Mouse (Mus musculus) CH12.LX (cell line): Measurements from ENCODE around the gene Hspa5. TPM values are rescaled to one million over a fixed set of nuclear protein-coding genes. Genes with fewer than 3 reads are reported as not detected.
"Not testable (repeated sequence)": the region's sequence is repeated elsewhere in the genome, so short reads cannot be mapped to it uniquely, and the experiment has no call there.

Experiments
- DNase-seq: peaks from one replicate; pipeline ENCODE4 v3.0.0-alpha.2; 2013; ENCODE audit errors: extremely low read depth
- H3K27ac ChIP-seq: 2 replicates; pipeline ENCODE4 v1.5.1; 2012; ENCODE audit warnings: low read depth, mild to moderate bottlenecking, control low read depth, moderate library complexity; ENCODE audit not compliant: insufficient read depth
- H3K27me3 ChIP-seq: replicated peaks from 2 replicates; pipeline ENCODE3; 2012; ENCODE audit warnings: inconsistent platforms
- H3K36me3 ChIP-seq, 2 experiments: replicated peaks in 1 of 2; 2 replicates each; pipeline versions ENCODE3 to v1.6.1; 2012; ENCODE audit warnings: inconsistent platforms in 1 of 2, low read length in 1 of 2, mild to moderate bottlenecking in 1 of 2, mixed read lengths in 1 of 2, moderate library complexity in 1 of 2; ENCODE audit not compliant: control insufficient read depth in 1 of 2, insufficient read depth in 1 of 2
- H3K4me1 ChIP-seq, 2 experiments: 2 replicates each; pipeline ENCODE4 v1.6.1; 2012; ENCODE audit warnings: inconsistent platforms in 1 of 2, moderate library complexity in 1 of 2; ENCODE audit not compliant: insufficient read depth in 2 of 2, control insufficient read depth in 1 of 2
- H3K4me2 ChIP-seq: 2 replicates; pipeline ENCODE4 v1.6.1; 2012; ENCODE audit warnings: low read depth, mild to moderate bottlenecking, control low read depth; ENCODE audit not compliant: poor library complexity, insufficient read depth, severe bottlenecking
- H3K4me3 ChIP-seq, 3 experiments: fragments of 150-350 bp in 1 of 3; sonication (generic) in 1 of 3; replicated peaks in 1 of 3; 2 replicates each; pipeline versions ENCODE3 to v1.5.1; 2011 to 2012; ENCODE audit warnings: low read depth in 2 of 3, low read length in 2 of 3, mild to moderate bottlenecking in 2 of 3, moderate library complexity in 2 of 3, control low read depth in 1 of 3, improper control_type of control experiment in 1 of 3, inconsistent platforms in 1 of 3, mixed read lengths in 1 of 3; ENCODE audit not compliant: poor library complexity in 1 of 3
- H3K79me2 ChIP-seq: replicated peaks from 2 replicates; pipeline ENCODE4 v1.6.1; 2012; ENCODE audit warnings: mild to moderate bottlenecking, moderate library complexity; ENCODE audit not compliant: control insufficient read depth, poor library complexity, insufficient read depth, severe bottlenecking; ENCODE audit errors: extremely low read depth
- H3K9ac ChIP-seq: 2 replicates; pipeline ENCODE4 v1.6.1; 2012; ENCODE audit warnings: low read depth, mild to moderate bottlenecking, control low read depth, moderate library complexity; ENCODE audit not compliant: insufficient read depth
- H3K9me3 ChIP-seq: replicated peaks from 2 replicates; pipeline ENCODE3; 2012; ENCODE audit warnings: low read length, inconsistent platforms, mixed read lengths
- BHLHE40 ChIP-seq: IDR thresholded peaks from 2 replicates; pipeline ENCODE4 v1.6.1; 2011; ENCODE audit warnings: mild to moderate bottlenecking, low read depth, low read length, improper control_type of control experiment
- CHD1 ChIP-seq: IDR thresholded peaks from 2 replicates; pipeline ENCODE4 v1.6.1; 2012; ENCODE audit warnings: low read depth, low read length, improper control_type of control experiment, inconsistent platforms
- CHD2 ChIP-seq: IDR thresholded peaks from 2 replicates; pipeline ENCODE4 v1.6.1; 2011; ENCODE audit warnings: low read length, improper control_type of control experiment
- CTCF ChIP-seq, 2 experiments: IDR thresholded peaks in 1 of 2; conservative IDR thresholded peaks in 1 of 2; 2 replicates each; pipeline ENCODE4 v1.5.1; 2011 to 2012; ENCODE audit warnings: low read depth in 2 of 2, low read length in 2 of 2, improper control_type of control experiment in 1 of 2, inconsistent platforms in 1 of 2, mild to moderate bottlenecking in 1 of 2, moderate library complexity in 1 of 2
- E2F4 ChIP-seq: IDR thresholded peaks from 2 replicates; pipeline ENCODE4 v1.6.1; 2011; ENCODE audit warnings: low read depth, low read length, improper control_type of control experiment; ENCODE audit not compliant: insufficient replicate concordance
- ELF1 ChIP-seq: IDR thresholded peaks from 2 replicates; pipeline ENCODE4 v1.6.1; 2014; ENCODE audit warnings: low read depth, mild to moderate bottlenecking, inconsistent platforms, low read length, improper control_type of control experiment
- EP300 ChIP-seq: IDR thresholded peaks from 2 replicates; pipeline ENCODE4 v1.6.1; 2011; ENCODE audit warnings: low read length, improper control_type of control experiment
- ETS1 ChIP-seq: conservative IDR thresholded peaks from 2 replicates; pipeline ENCODE4 v1.6.1; 2012; ENCODE audit warnings: low read depth, mild to moderate bottlenecking, inconsistent platforms, low read length, improper control_type of control experiment, moderate library complexity
- GABPA ChIP-seq: IDR thresholded peaks from 2 replicates; pipeline ENCODE4 v1.6.1; 2012; ENCODE audit warnings: low read depth, low read length, improper control_type of control experiment, inconsistent platforms; ENCODE audit not compliant: insufficient replicate concordance
- HCFC1 ChIP-seq: IDR thresholded peaks from 2 replicates; pipeline ENCODE4 v1.6.1; 2012; ENCODE audit warnings: low read depth, mild to moderate bottlenecking, inconsistent platforms, low read length, improper control_type of control experiment
- JUND ChIP-seq: conservative IDR thresholded peaks from 2 replicates; pipeline ENCODE4 v1.6.1; 2011; ENCODE audit warnings: low read depth, low read length, improper control_type of control experiment
- KAT2A ChIP-seq: IDR thresholded peaks from 2 replicates; pipeline ENCODE4 v1.6.1; 2012; ENCODE audit warnings: low read length, improper control_type of control experiment, inconsistent platforms; ENCODE audit not compliant: insufficient replicate concordance
- MAX ChIP-seq: IDR thresholded peaks from 2 replicates; pipeline ENCODE4 v1.6.1; 2011; ENCODE audit warnings: low read length, improper control_type of control experiment
- MXI1 ChIP-seq: IDR thresholded peaks from 2 replicates; pipeline ENCODE4 v1.6.1; 2011; ENCODE audit warnings: mild to moderate bottlenecking, low read depth, low read length, improper control_type of control experiment
- MYC ChIP-seq: IDR thresholded peaks from 2 replicates; pipeline ENCODE4 v1.6.1; 2011; ENCODE audit warnings: low read depth, mild to moderate bottlenecking, improper control_type of control experiment, low read length
- NELFE ChIP-seq: IDR thresholded peaks from 2 replicates; pipeline ENCODE4 v1.6.1; 2011; ENCODE audit warnings: low read depth, low read length, improper control_type of control experiment
- PAX5 ChIP-seq: IDR thresholded peaks from 2 replicates; pipeline ENCODE4 v1.6.1; 2012; ENCODE audit warnings: low read length, inconsistent platforms, mixed read lengths
- POLR2AphosphoS2 ChIP-seq: IDR thresholded peaks from 2 replicates; pipeline ENCODE4 v1.6.1; 2011; ENCODE audit warnings: low read depth, low read length, improper control_type of control experiment
- RAD21 ChIP-seq: IDR thresholded peaks from 2 replicates; pipeline ENCODE4 v1.6.1; 2011; ENCODE audit warnings: low read depth, mild to moderate bottlenecking, low read length, improper control_type of control experiment, moderate library complexity
- SIN3A ChIP-seq: IDR thresholded peaks from 2 replicates; pipeline ENCODE4 v1.6.1; 2012; ENCODE audit warnings: low read length, improper control_type of control experiment, inconsistent platforms
- TBP ChIP-seq: conservative IDR thresholded peaks from 2 replicates; pipeline ENCODE4 v1.6.1; 2011; ENCODE audit warnings: low read depth, low read length, improper control_type of control experiment
- USF1 ChIP-seq: IDR thresholded peaks from 2 replicates; pipeline ENCODE4 v1.6.1; 2014; ENCODE audit warnings: low read depth, mild to moderate bottlenecking, inconsistent platforms, low read length, improper control_type of control experiment
- ZC3H11A ChIP-seq: IDR thresholded peaks from 2 replicates; pipeline ENCODE4 v1.6.1; 2012; ENCODE audit warnings: low read depth, mild to moderate bottlenecking, inconsistent platforms, low read length, improper control_type of control experiment
- ZNF384 ChIP-seq: IDR thresholded peaks from 2 replicates; pipeline ENCODE4 v1.6.1; 2012; ENCODE audit warnings: low read depth, low read length, improper control_type of control experiment, inconsistent platforms
- dilution Hi-C: fragments of 300-500 bp; cut with MboI; formaldehyde crosslinking; loops from 2 replicates; pipeline ENCODE4 v1.14.3; 2020; ENCODE audit warnings: low sequenced_read_pairs; ENCODE audit not compliant: extremely low pct_unique_long_range_greater_than_20kb, extremely low pct_ligation_motif_present
- in situ Hi-C: fragments of 300-500 bp; cut with MboI; formaldehyde crosslinking; loops from 3 replicates; pipeline ENCODE4 v1.14.3; 2019; ENCODE audit warnings: low sequenced_read_pairs, low pct_ligation_motif_present, low pct_unique_long_range_greater_than_20kb, mixed read lengths
- polyA plus RNA-seq: library from polyadenylated mRNA; unstranded; fragments of >175 nt; gene quantifications from 2 replicates; pipeline ENCODE4 v1.2.1, GENCODE M21; 2012; ENCODE audit warnings: low read depth; ENCODE audit not compliant: insufficient read length
- total RNA-seq, 2 experiments: library from RNA; depleted of rRNA; stranded (reverse); fragments of 300-350 nt in 1 of 2; fragments of >200 nt in 1 of 2; gene quantifications; 2 replicates each; pipeline ENCODE4 v1.2.3; 2012 to 2014

The Hspa5 gene
- total and polyA plus RNA-seq, 3 experiments = 791 to 1,168 (median 866) TPM

DNA sequence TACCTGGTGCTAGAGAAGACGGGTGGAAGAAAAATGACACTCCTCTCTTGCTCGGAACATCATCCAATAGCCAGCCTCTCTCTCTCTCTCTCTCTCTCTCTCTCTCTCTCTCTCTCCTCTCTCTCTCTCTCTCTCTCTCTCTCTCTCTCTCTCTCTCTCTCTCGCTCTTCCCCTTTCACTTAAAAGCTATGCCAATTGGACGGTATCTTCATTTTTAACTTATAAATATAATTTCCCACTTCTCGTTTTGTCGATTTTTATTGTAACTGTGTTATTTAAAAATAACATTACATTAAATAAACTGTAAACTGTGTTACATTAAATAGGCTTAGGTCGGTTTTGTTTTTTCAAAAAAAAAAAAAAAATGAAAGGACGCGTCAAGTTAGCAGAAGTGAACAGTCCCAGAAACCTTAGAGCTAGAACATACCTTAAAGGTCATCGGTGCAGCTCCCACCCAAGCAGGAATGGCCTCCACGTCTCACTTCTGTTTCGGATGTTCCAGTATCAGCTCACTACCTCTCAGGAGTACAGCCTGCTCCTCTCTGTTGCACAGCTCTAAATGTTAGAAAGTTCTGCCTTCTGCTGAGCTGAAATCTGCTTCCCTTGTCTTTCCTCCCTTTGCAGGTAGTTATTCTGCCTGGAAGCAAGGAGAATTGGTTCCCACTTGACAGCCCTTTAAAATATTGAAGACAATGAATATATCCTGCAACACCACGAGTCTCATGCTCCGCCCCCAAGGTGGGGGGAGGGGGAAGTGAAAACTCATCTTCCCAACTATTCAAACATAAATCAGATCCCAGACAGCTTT lies 17.0 kb upstream of the Hspa5 start, which contains the start of gene Gapvd1:
TSS of gene Gapvd1 (minus strand) at position 682 of the 808 bp plus-strand sequence.
- H3K9ac ChIP-seq = peak within 1 kb of the TSS; percentile 90
- peaks cover 37% of the 10 kb centered on the region for H3K79me2 ChIP-seq
- peak within 1 kb of the TSS; percentile 99; the same call in 1 of the 2 replicates for H3K4me2 ChIP-seq
- peaks cover 0 to 9% of the 10 kb centered on the region in 2 experiments for H3K36me3 ChIP-seq
- H3K4me3 ChIP-seq = peak within 1 kb of the TSS; percentile 92 to 93 (median 92)
- peaks cover 0 to 27% of the 10 kb centered on the region in 2 experiments; a peak in 2 of 4 replicates for H3K4me1 ChIP-seq
- H3K27me3 ChIP-seq = no peaks in the 10 kb centered on the region
- in situ Hi-C loops = no loop called here
- no peaks in the 10 kb centered on the region for H3K9me3 ChIP-seq
- H3K27ac ChIP-seq = peak within 1 kb of the TSS; percentile 54
- TF ChIP-seq CHD2 (peak; percentile 76; the same call in 1 of the 2 replicates), E2F4 (0 out of 2 replicates have a peak, but pooled peaks have one; percentile 30), MYC (peak; percentile 76), ELF1 (no peak), ZNF384 (peak; percentile 39), TBP (0 out of 2 replicates have a peak, but pooled peaks have one; percentile 45), EP300 (no peak), CHD1 (0 out of 2 replicates have a peak, but pooled peaks have one; percentile 30), ETS1 (no peak)
- TF ChIP-seq, all 38 proteins: peak for 6
- dilution Hi-C loops = no loop called here
- no peak for DNase-seq

DNA sequence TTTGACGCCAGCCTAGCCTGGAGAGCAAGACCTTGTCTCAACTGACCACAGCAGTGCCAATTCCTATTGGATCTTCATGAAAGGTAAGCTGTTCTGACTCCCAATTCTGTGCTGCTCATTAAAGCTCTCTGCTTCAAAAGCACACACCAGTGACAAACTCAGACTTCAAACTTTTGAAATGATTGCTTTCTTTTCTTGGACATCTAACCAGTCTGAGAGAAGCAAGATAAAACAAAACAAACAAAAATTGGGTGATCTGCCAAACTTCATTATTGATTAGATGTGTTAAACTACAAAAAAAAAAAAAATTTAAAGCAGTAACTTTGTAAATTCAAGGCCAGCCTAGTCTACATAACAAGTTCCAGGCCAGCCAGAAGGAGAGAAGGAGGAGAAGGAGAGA lies 14.4 kb upstream of the Hspa5 start:
- Histone ChIP-seq H3K79me2 (peaks cover 15% of the 10 kb centered on the region), H3K36me3 (no peaks in the 10 kb centered on the region), H3K4me3 (no peak overlapping the region), H3K27ac (no peak overlapping the region), H3K4me2 (no peak overlapping the region), H3K27me3 (no peaks in the 10 kb centered on the region), H3K4me1 (peaks cover 0 to 9% of the 10 kb centered on the region in 2 experiments; a peak in 2 of 4 replicates), H3K9me3 (no peaks in the 10 kb centered on the region), H3K9ac (no peak overlapping the region)
- TF ChIP-seq TBP (no peak), MAX (no peak), CTCF (conservative IDR thresholded peaks at IDR 0.05 in 1 of 2, IDR thresholded peaks at IDR 0.05 in 1 of 2; ENCODE audit: low read depth in 2 of 2, low read length in 2 of 2) (no peak), USF1 (no peak), PAX5 (no peak), SIN3A (no peak), CHD2 (no peak), MXI1 (no peak), JUND (no peak), BHLHE40 (no peak), RAD21 (no peak), ZC3H11A (no peak), HCFC1 (no peak), POLR2AphosphoS2 (no peak), E2F4 (no peak), GABPA (no peak), KAT2A (no peak), NELFE (no peak), ETS1 (no peak)
- in situ Hi-C loops = no loop called here
- dilution Hi-C loops = no loop called here
- no peak for DNase-seq

DNA sequence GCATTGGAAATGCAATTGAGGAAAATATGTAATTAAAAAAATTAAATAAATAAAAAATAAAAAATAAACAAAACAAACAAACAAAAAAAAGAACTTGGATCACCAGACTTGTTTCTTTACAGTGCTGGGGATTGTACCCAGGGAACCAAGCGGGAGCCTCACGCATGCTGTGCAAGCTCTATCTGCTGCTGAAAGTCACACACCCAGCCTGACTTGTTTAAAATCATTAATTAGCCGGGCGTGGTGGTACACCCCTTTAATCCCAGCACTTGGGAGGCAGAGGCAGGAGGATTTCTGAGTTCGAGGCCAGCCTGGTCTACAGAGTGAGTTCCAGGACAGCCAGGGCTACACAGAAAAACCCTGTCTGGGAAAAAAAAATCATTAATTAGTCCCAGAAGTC lies 10.5 kb upstream of the Hspa5 start:
- H3K9ac ChIP-seq, DNase-seq, H3K4me3 ChIP-seq, dilution Hi-C loops, H3K27me3 ChIP-seq, H3K27ac ChIP-seq, in situ Hi-C loops, H3K9me3 ChIP-seq, H3K79me2 ChIP-seq, H3K36me3 ChIP-seq, H3K4me1 ChIP-seq, H3K4me2 ChIP-seq: not testable (repeated sequence)
